Mouse (Mus musculus): ENCODE results near the gene Serpinc1.

DNA sequence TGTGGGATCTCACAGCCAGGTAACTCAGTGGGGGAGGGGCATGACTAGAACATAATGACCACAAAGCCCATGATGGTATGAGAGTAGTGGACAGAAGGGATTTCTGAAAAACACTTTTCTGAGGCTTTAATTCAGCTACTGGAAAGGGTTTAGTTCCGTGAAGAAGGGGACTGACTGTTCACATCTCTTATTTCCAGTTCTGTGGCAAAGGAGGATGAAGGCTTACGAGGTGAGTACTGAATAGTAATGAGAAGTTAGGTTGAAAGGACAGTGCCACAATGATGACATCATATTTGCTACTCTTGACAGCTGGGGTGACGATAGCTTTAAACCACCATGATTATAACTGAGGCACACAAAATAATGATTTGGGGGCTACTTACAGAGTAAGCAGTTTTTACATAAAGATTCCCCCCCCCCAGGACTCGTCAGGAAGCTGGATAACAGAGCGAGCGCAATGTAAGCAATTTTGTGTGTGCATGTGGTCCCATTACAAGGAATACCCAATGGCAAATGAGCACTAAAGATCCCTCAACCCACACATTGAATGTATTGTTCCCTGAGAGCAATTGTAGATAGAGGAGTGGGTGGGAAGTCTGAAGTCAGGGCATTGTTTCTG is 57.5 kb downstream of the Serpinc1 start:
- TF ChIP-seq POLR2A (IDR thresholded peaks at IDR 0.05; ENCODE audit: borderline replicate concordance, control insufficient read depth, low read depth, low read length) = no peak
- TF ChIP-seq CTCF (IDR thresholded peaks at IDR 0.05; ENCODE audit: control insufficient read depth, insufficient read depth, low read length) = no peak

Measured in bone marrow, adult 2 months (tissue).